Mouse (Mus musculus): ENCODE results near the gene Prex1. TPM values are rescaled to one million over a fixed set of nuclear protein-coding genes. Genes with fewer than 3 reads are reported as not detected.

The Prex1 gene
- total and polyA plus RNA-seq, 3 experiments, result 5.5 to 19.5 (median 18.5) TPM

- dilution Hi-C loops (cut with MboI; ENCODE audit: extremely low pct_ligation_motif_present, extremely low pct_unique_long_range_greater_than_20kb, low sequenced_read_pairs) (no loop called here), in situ Hi-C loops (cut with MboI; ENCODE audit: low pct_ligation_motif_present, low pct_unique_long_range_greater_than_20kb, low sequenced_read_pairs) (no loop called here)
- TF ChIP-seq ELF1 (IDR thresholded peaks at IDR 0.05; ENCODE audit: low read depth, low read length) (no peak), MAZ (IDR thresholded peaks at IDR 0.05; ENCODE audit: low read depth, low read length) (no peak), JUN (IDR thresholded peaks at IDR 0.05; ENCODE audit: insufficient read depth, low read depth, low read length) (no peak), IRF4 (IDR thresholded peaks at IDR 0.05; ENCODE audit: low read depth, low read length) (no peak), KAT2A (IDR thresholded peaks at IDR 0.05; ENCODE audit: insufficient replicate concordance, low read length) (no peak), MAX (IDR thresholded peaks at IDR 0.05; ENCODE audit: low read length) (no peak), RCOR1 (conservative IDR thresholded peaks at IDR 0.05; ENCODE audit: low read depth, low read length) (no peak), PAX5 (IDR thresholded peaks at IDR 0.05; ENCODE audit: low read length) (no peak), POLR2AphosphoS2 (IDR thresholded peaks at IDR 0.05; ENCODE audit: low read depth, low read length) (no peak), USF1 (IDR thresholded peaks at IDR 0.05; ENCODE audit: low read depth, low read length) (no peak), BHLHE40 (IDR thresholded peaks at IDR 0.05; ENCODE audit: low read depth, low read length) (no peak), TBP (conservative IDR thresholded peaks at IDR 0.05; ENCODE audit: low read depth, low read length) (no peak), POLR2A (IDR thresholded peaks at IDR 0.05; ENCODE audit: low read depth, low read length) (no peak), USF2 (conservative IDR thresholded peaks at IDR 0.05; ENCODE audit: low read depth, low read length) (no peak), JUND (conservative IDR thresholded peaks at IDR 0.05; ENCODE audit: low read depth, low read length) (no peak), SIN3A (IDR thresholded peaks at IDR 0.05; ENCODE audit: low read length) (no peak), MEF2A (IDR thresholded peaks at IDR 0.05; ENCODE audit: borderline replicate concordance, low read depth, low read length) (no peak), MXI1 (IDR thresholded peaks at IDR 0.05; ENCODE audit: low read depth, low read length) (no peak)
- peaks cover 21 to 80% of the 10 kb centered on the region in 2 experiments for H3K4me1 ChIP-seq (ENCODE audit: control insufficient read depth in 1 of 2, insufficient read depth in 2 of 2)
- H3K9ac ChIP-seq (ENCODE audit: insufficient read depth, low read depth), result no peak overlapping the region
- no peak overlapping the region for H3K4me3 ChIP-seq (replicated peaks in 1 of 3; ENCODE audit: low read depth in 2 of 3, low read length in 2 of 3, poor library complexity in 1 of 3)
- no peaks in the 10 kb centered on the region for H3K27me3 ChIP-seq (replicated peaks)
- peaks cover 22 to 66% of the 10 kb centered on the region in 2 experiments for H3K36me3 ChIP-seq (replicated peaks in 1 of 2; ENCODE audit: control insufficient read depth in 1 of 2, insufficient read depth in 1 of 2, low read length in 1 of 2)
- no peak for DNase-seq (ENCODE audit: extremely low read depth)
- H3K79me2 ChIP-seq (replicated peaks; ENCODE audit: control insufficient read depth, extremely low read depth, insufficient read depth, poor library complexity, severe bottlenecking), result no peaks in the 10 kb centered on the region
- H3K9me3 ChIP-seq (replicated peaks; ENCODE audit: low read length), result peaks cover 12% of the 10 kb centered on the region
- no peak overlapping the region for H3K4me2 ChIP-seq (ENCODE audit: insufficient read depth, low read depth, poor library complexity, severe bottlenecking)
- H3K27ac ChIP-seq (ENCODE audit: insufficient read depth, low read depth), result no peak overlapping the region
These were observed 91.6 kb downstream of the Prex1 start for GRCm38 (mm10) chr2:166622079-166622478.

- Histone ChIP-seq H3K27ac (ENCODE audit: insufficient read depth, low read depth) (no peak overlapping the region), H3K4me2 (ENCODE audit: insufficient read depth, low read depth, poor library complexity, severe bottlenecking) (no peak overlapping the region), H3K4me1 (ENCODE audit: control insufficient read depth in 1 of 2, insufficient read depth in 2 of 2) (peaks cover 18 to 68% of the 10 kb centered on the region in 2 experiments), H3K79me2 (replicated peaks; ENCODE audit: control insufficient read depth, extremely low read depth, insufficient read depth, poor library complexity, severe bottlenecking) (no peaks in the 10 kb centered on the region), H3K27me3 (replicated peaks) (no peaks in the 10 kb centered on the region), H3K36me3 (replicated peaks in 1 of 2; ENCODE audit: control insufficient read depth in 1 of 2, insufficient read depth in 1 of 2, low read length in 1 of 2) (peaks cover 22 to 71% of the 10 kb centered on the region in 2 experiments), H3K4me3 (replicated peaks in 1 of 3; ENCODE audit: low read depth in 2 of 3, low read length in 2 of 3, poor library complexity in 1 of 3) (no peak overlapping the region), H3K9ac (ENCODE audit: insufficient read depth, low read depth) (no peak overlapping the region), H3K9me3 (replicated peaks; ENCODE audit: low read length) (peaks cover 6% of the 10 kb centered on the region)
- no peak for TF ChIP-seq MAFK (IDR thresholded peaks at IDR 0.05; ENCODE audit: insufficient replicate concordance, low read length)
- no peak for TF ChIP-seq NRF1 (IDR thresholded peaks at IDR 0.05; ENCODE audit: low read depth, low read length)
- no peak for TF ChIP-seq RAD21 (IDR thresholded peaks at IDR 0.05; ENCODE audit: low read depth, low read length)
- no peak for TF ChIP-seq HCFC1 (IDR thresholded peaks at IDR 0.05; ENCODE audit: low read depth, low read length)
- TF ChIP-seq MYC (IDR thresholded peaks at IDR 0.05; ENCODE audit: low read depth, low read length), result no peak
- TF ChIP-seq JUND (conservative IDR thresholded peaks at IDR 0.05; ENCODE audit: low read depth, low read length), result no peak
- no peak for TF ChIP-seq CTCF (conservative IDR thresholded peaks at IDR 0.05 in 1 of 2, IDR thresholded peaks at IDR 0.05 in 1 of 2; ENCODE audit: low read depth in 2 of 2, low read length in 2 of 2)
- no peak for TF ChIP-seq RCOR1 (conservative IDR thresholded peaks at IDR 0.05; ENCODE audit: low read depth, low read length)
- TF ChIP-seq USF1 (IDR thresholded peaks at IDR 0.05; ENCODE audit: low read depth, low read length), result no peak
- no peak for TF ChIP-seq E2F4 (IDR thresholded peaks at IDR 0.05; ENCODE audit: insufficient replicate concordance, low read depth, low read length)
- TF ChIP-seq NELFE (IDR thresholded peaks at IDR 0.05; ENCODE audit: low read depth, low read length), result no peak
- no peak for TF ChIP-seq CHD2 (IDR thresholded peaks at IDR 0.05; ENCODE audit: low read length)
- no peak for TF ChIP-seq JUN (IDR thresholded peaks at IDR 0.05; ENCODE audit: insufficient read depth, low read depth, low read length)
- TF ChIP-seq USF2 (conservative IDR thresholded peaks at IDR 0.05; ENCODE audit: low read depth, low read length), result no peak
- TF ChIP-seq MAZ (IDR thresholded peaks at IDR 0.05; ENCODE audit: low read depth, low read length), result no peak
- TF ChIP-seq BHLHE40 (IDR thresholded peaks at IDR 0.05; ENCODE audit: low read depth, low read length), result no peak
- in situ Hi-C loops (cut with MboI; ENCODE audit: low pct_ligation_motif_present, low pct_unique_long_range_greater_than_20kb, low sequenced_read_pairs), result no loop called here
- DNase-seq (ENCODE audit: extremely low read depth), result no peak
- dilution Hi-C loops (cut with MboI; ENCODE audit: extremely low pct_ligation_motif_present, extremely low pct_unique_long_range_greater_than_20kb, low sequenced_read_pairs), result no loop called here
These were observed 92.8 kb downstream of the Prex1 start for GRCm38 (mm10) chr2:166620529-166621466.
